In the genomic region with DNA sequence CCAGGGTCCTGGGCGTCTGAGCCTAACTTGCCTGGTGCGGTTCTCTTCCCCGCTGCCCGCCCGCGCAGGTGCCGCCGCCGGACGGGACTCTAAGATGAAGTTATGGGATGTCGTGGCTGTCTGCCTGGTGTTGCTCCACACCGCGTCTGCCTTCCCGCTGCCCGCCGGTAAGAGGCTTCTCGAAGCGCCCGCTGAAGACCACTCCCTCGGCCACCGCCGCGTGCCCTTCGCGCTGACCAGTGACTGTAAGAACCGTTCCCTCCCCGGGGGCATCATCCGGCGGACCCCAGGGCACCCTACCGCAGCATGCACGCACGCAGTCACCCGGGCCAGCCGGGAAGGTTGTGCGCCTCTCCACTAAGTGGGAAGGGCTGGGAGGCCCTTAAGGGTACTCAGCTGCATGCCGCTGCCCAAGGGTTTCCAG, we compare ENCODE assay signal across 8 mouse cellular contexts. TPM values are rescaled to one million over a fixed set of nuclear protein-coding genes. Genes with fewer than 3 reads are reported as not detected.
DNase-seq lines count a peak whose midpoint lies in the region; ATAC-seq lines count a peak whose summit lies in the region.

No protein-coding gene starts in this region.

- no peak overlapping the region for H3K27ac ChIP-seq in liver, embryonic 11.5 days (ENCODE audit: low read depth, low read length)
- H3K27ac ChIP-seq in liver, embryonic 12.5 days, result no peak overlapping the region
- H3K27ac ChIP-seq in hindbrain, embryonic 11.5 days (ENCODE audit: low read depth, low read length), result no peak overlapping the region

- peak overlapping the region; percentile 55 for H3K4me2 ChIP-seq in liver, embryonic 11.5 days
- no peak overlapping the region; the same call in 1 of the 2 replicates for H3K4me2 ChIP-seq in liver, embryonic 12.5 days
- peak overlapping the region; percentile 35 for H3K4me2 ChIP-seq in hindbrain, embryonic 11.5 days (replicated peaks; ENCODE audit: low read depth, low read length)

- no peak for DNase-seq in liver, embryonic 11.5 days (ENCODE audit: low spot score)
- DNase-seq in hindbrain, embryonic 11.5 days (ENCODE audit: low spot score), result peak; percentile 51
- DNase-seq in lung, postnatal 4 days, result peak; percentile 17 to 35
- no peak for DNase-seq in urinary bladder, adult 2 months (ENCODE audit: low spot score)
- no peak for DNase-seq in thymus, postnatal 14 days
- DNase-seq in adrenal gland, adult (ENCODE audit: inconsistent age in 2 of 2, low spot score in 1 of 2), result no peak

- ATAC-seq in liver, embryonic 11.5 days (replicated peaks; ENCODE audit: low FRiP score), result no peak
- no peak for ATAC-seq in liver, embryonic 12.5 days
- ATAC-seq in hindbrain, embryonic 11.5 days (ENCODE audit: low FRiP score), result no peak
- no peak for ATAC-seq in megakaryocyte progenitor cell, adult 5-6 weeks (replicated peaks; ENCODE audit: poor library complexity)

- no peaks in the 10 kb centered on the region; the same call in 1 of the 2 replicates for H3K4me1 ChIP-seq in liver, embryonic 11.5 days (replicated peaks; ENCODE audit: control insufficient read depth, insufficient read depth, low read length)
- H3K4me1 ChIP-seq in liver, embryonic 12.5 days, result no peaks in the 10 kb centered on the region
- H3K4me1 ChIP-seq in hindbrain, embryonic 11.5 days (replicated peaks; ENCODE audit: control insufficient read depth, insufficient read depth, low read length), result 0 out of 2 replicates have a peak, but pooled peaks cover 6% of the 10 kb centered on the region

- H3K36me3 ChIP-seq in liver, embryonic 11.5 days (ENCODE audit: control insufficient read depth, insufficient read depth, low read length), result no peaks in the 10 kb centered on the region
- H3K36me3 ChIP-seq in liver, embryonic 12.5 days, result no peaks in the 10 kb centered on the region
- no peaks in the 10 kb centered on the region for H3K36me3 ChIP-seq in hindbrain, embryonic 11.5 days (ENCODE audit: control insufficient read depth, insufficient read depth, low read length)

- H3K27me3 ChIP-seq in liver, embryonic 11.5 days (replicated peaks; ENCODE audit: control insufficient read depth, insufficient read depth, low read length), result peaks cover 92% of the 10 kb centered on the region
- H3K27me3 ChIP-seq in liver, embryonic 12.5 days (replicated peaks), result peaks cover 91% of the 10 kb centered on the region
- H3K27me3 ChIP-seq in hindbrain, embryonic 11.5 days (ENCODE audit: control insufficient read depth, insufficient read depth, low read length), result peaks cover 72% of the 10 kb centered on the region

- 2% methylated on average over 35 of the region's 36 CpGs for WGBS in liver, embryonic 11.5 days
- 4% methylated on average over 34 of the region's 36 CpGs for WGBS in liver, embryonic 12.5 days (ENCODE audit: insufficient replicate concordance)
- 1% methylated on average over 34 of the region's 36 CpGs for WGBS in hindbrain, embryonic 11.5 days

- no peak overlapping the region for H3K9ac ChIP-seq in liver, embryonic 11.5 days (ENCODE audit: low read depth, low read length)
- no peak overlapping the region for H3K9ac ChIP-seq in liver, embryonic 12.5 days
- no peak overlapping the region for H3K9ac ChIP-seq in hindbrain, embryonic 11.5 days (ENCODE audit: low read depth, low read length)

- no peaks in the 10 kb centered on the region for H3K9me3 ChIP-seq in liver, embryonic 11.5 days (ENCODE audit: control insufficient read depth, low read length)
- H3K9me3 ChIP-seq in liver, embryonic 12.5 days (replicated peaks), result no peaks in the 10 kb centered on the region
- H3K9me3 ChIP-seq in hindbrain, embryonic 11.5 days (ENCODE audit: control insufficient read depth, low read length), result no peaks in the 10 kb centered on the region

- peak overlapping the region; percentile 26 for H3K4me3 ChIP-seq in liver, embryonic 11.5 days (ENCODE audit: low read depth, low read length)
- H3K4me3 ChIP-seq in liver, embryonic 12.5 days, result no peak overlapping the region
- peak overlapping the region; percentile 18 for H3K4me3 ChIP-seq in hindbrain, embryonic 11.5 days (ENCODE audit: low read depth, low read length)

RNA-seq across cellular contexts. Expression of a gene that starts 4.9 kb away (rescaled TPM):
- polyA plus RNA-seq in liver, embryonic 11.5 days (2014; fragmentation: Nextera tagmentation; extraction: Ambion mirVana), result 0.33 and 0.38 TPM in 2 replicates
- polyA plus RNA-seq in liver, embryonic 12.5 days (2016; fragmentation: Nextera tagmentation; extraction: Ambion mirVana), result 0.04 TPM in 1 of 2 replicates, not detected in the other
- 0.26 and 0.42 TPM in 2 replicates for polyA plus RNA-seq in hindbrain, embryonic 11.5 days (2014; fragmentation: Nextera tagmentation; extraction: Ambion mirVana)
- polyA plus RNA-seq in urinary bladder, adult 2 months (2012; rRNA removed), result 0.21 and 0.30 TPM in 2 replicates
- total RNA-seq in megakaryocyte progenitor cell, adult 5-6 weeks (2015), result not detected in 2 replicates
- not detected in 2 replicates for total RNA-seq in megakaryocyte progenitor cell, adult 5-6 weeks (2017)

Comparison
In these comparisons a context has a peak if more than half of its experiments do, and no peak if none do; other contexts are left out.
1. DNase-seq: peak in hindbrain, embryonic 11.5 days (single experiment) and lung, postnatal 4 days (2 of 2); none in liver, embryonic 11.5 days (single experiment), urinary bladder, adult 2 months (single experiment), thymus, postnatal 14 days (single experiment) and adrenal gland, adult (0 of 2).